Mouse (Mus musculus) midbrain, embryonic 11.5 days (tissue): ENCODE results near the gene Zfp365. TPM values are rescaled to one million over a fixed set of nuclear protein-coding genes. Genes with fewer than 3 reads are reported as not detected.

Experiments used
- ATAC-seq: fragments of 200-750 bp; cut with Nextera tagmentation; 2 replicates; pipeline ENCODE4 v1.8.0; 2017; ENCODE audit warnings: moderate TSS enrichment, moderate library complexity; ENCODE audit not compliant: low FRiP score
- DNase-seq: peaks from one replicate; pipeline ENCODE4 v3.0.0; 2015; ENCODE audit warnings: low spot score; ENCODE audit errors: missing footprints
- H3K27ac ChIP-seq: fragments of 300-500 bp; sonication (generic); 2 replicates; pipeline ENCODE4 v1.5.1; 2014; ENCODE audit warnings: low read depth, low read length
- H3K27me3 ChIP-seq: fragments of 300-500 bp; sonication (generic); 2 replicates; pipeline ENCODE4 v1.6.1; 2014; ENCODE audit warnings: mild to moderate bottlenecking, low read length, moderate library complexity, mixed read lengths; ENCODE audit not compliant: control insufficient read depth, insufficient read depth
- H3K36me3 ChIP-seq: fragments of 300-500 bp; sonication (generic); 2 replicates; pipeline ENCODE4 v1.6.1; 2014; ENCODE audit warnings: mild to moderate bottlenecking, low read length, moderate library complexity, mixed read lengths; ENCODE audit not compliant: control insufficient read depth, insufficient read depth
- H3K4me1 ChIP-seq: fragments of 300-500 bp; sonication (generic); 2 replicates; pipeline ENCODE4 v1.6.1; 2014; ENCODE audit warnings: low read length; ENCODE audit not compliant: control insufficient read depth, insufficient read depth
- H3K4me2 ChIP-seq: fragments of 300-500 bp; sonication (generic); 2 replicates; pipeline ENCODE4 v1.6.1; 2014; ENCODE audit warnings: mild to moderate bottlenecking, moderate library complexity
- H3K4me3 ChIP-seq: fragments of 300-500 bp; sonication (generic); 2 replicates; pipeline ENCODE4 v1.5.1; 2014; ENCODE audit warnings: low read depth, low read length
- H3K9ac ChIP-seq: fragments of 300-500 bp; sonication (generic); 2 replicates; pipeline ENCODE4 v1.6.1; 2014; ENCODE audit warnings: low read length
- H3K9me3 ChIP-seq: fragments of 300-500 bp; sonication (generic); 2 replicates; pipeline ENCODE4 v1.6.1; 2016; ENCODE audit warnings: low read length; ENCODE audit not compliant: control insufficient read depth
- WGBS: fragments of 180-500 bp; shearing (Covaris S2); extraction: QIAGEN DNeasy Blood & Tissue Kit; methylation state at CpG from one replicate; pipeline ENCODE4 v1.1.7; 2014; 5-methylcytosine and 5-hydroxymethylcytosine counted together
- polyA plus RNA-seq: library from polyadenylated mRNA; unstranded; fragments of >200 nt; fragmentation: Nextera tagmentation; extraction: Ambion mirVana; gene quantifications from 2 replicates; pipeline ENCODE4 v1.2.1, GENCODE M21; 2014

The Zfp365 gene
- polyA plus RNA-seq, 1 experiment from 2014 or later: 1.8 TPM

DNA sequence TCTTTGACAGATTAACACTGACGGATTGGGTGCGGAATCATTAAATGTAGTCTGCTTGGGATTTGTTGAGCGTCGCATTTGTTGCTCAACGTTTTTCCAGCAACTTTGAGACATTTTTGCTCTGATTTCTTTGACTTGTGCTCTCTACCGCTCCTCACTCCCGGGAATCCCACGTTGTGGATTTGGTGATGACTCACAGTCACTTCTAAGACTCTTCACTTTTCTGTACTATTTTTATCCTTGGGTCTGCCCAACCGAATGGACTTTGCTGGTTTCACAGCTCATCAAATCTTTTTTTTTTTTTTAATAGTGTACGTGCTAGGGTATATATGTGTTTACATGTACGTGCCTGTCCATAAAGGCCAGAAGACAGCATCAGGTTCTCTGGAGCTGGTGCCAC, 20.3 kb upstream of the Zfp365 start:
- no peak overlapping the region for H3K4me2 ChIP-seq
- ATAC-seq (no peak), DNase-seq (no peak)
- H3K4me3 ChIP-seq: no peak overlapping the region
- H3K36me3 ChIP-seq: no peaks in the 10 kb centered on the region
- H3K27ac ChIP-seq: no peak overlapping the region
- no peaks in the 10 kb centered on the region for H3K27me3 ChIP-seq
- H3K4me1 ChIP-seq: no peaks in the 10 kb centered on the region
- 90% methylated on average over 11 of the region's 11 CpGs for WGBS
- H3K9ac ChIP-seq: no peak overlapping the region
- H3K9me3 ChIP-seq: no peaks in the 10 kb centered on the region

DNA sequence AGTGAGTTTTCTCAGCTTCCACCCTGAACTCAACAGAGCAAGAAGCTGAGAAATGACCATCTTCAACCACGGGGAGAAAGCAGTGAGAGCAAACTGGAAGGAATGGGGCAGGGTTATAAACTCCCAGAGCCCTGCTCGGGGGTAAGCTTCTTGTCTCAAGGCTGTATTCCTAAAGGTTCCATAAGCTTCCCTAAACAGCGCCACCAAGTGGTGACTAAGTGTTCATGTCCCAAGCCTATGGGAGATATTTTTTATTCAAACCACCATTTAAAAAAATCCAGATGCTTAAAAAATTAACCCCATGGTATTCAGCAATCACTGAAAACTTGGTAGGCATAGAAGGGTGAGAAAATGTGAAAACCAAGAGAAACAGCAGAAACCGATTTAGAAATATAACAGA, 18.9 kb upstream of the Zfp365 start:
- no peak for DNase-seq
- H3K27me3 ChIP-seq: no peaks in the 10 kb centered on the region

DNA sequence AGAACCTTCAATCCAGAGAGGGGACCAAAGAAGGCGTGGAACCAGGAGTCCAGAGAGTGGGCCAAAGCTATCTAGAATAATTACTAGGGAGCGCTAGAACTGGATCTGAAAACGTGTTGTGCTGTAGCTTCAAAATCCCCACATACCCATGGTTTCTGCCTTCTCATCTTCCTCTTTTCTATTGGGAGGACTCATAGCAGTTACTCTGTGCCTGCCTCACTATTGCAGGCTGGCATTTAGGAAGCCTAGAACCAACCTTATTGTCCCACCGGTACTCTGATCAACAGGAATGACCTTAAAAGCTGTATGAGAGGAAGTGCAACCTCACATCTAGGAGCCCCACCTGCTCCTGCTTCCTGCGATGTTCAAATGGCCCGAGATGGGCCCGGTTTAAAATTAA, 16.1 kb upstream of the Zfp365 start:
- Histone ChIP-seq H3K4me2 (no peak overlapping the region), H3K27me3 (no peaks in the 10 kb centered on the region), H3K9ac (no peak overlapping the region), H3K9me3 (0 out of 2 replicates have a peak, but pooled peaks cover 2% of the 10 kb centered on the region), H3K4me1 (no peaks in the 10 kb centered on the region), H3K36me3 (no peaks in the 10 kb centered on the region), H3K27ac (no peak overlapping the region), H3K4me3 (no peak overlapping the region)
- DNase-seq (no peak), ATAC-seq (no peak)
- WGBS: 91% methylated on average over 7 of the region's 7 CpGs

More for the DNA sequence above, 18.9 kb upstream of the Zfp365 start:
- Histone ChIP-seq H3K4me1 (no peaks in the 10 kb centered on the region), H3K9me3 (no peaks in the 10 kb centered on the region), H3K9ac (no peak overlapping the region), H3K36me3 (no peaks in the 10 kb centered on the region), H3K27ac (no peak overlapping the region), H3K4me3 (no peak overlapping the region), H3K4me2 (no peak overlapping the region)
- no peak for ATAC-seq
- WGBS: 78% methylated on average over 4 of the region's 4 CpGs

DNA sequence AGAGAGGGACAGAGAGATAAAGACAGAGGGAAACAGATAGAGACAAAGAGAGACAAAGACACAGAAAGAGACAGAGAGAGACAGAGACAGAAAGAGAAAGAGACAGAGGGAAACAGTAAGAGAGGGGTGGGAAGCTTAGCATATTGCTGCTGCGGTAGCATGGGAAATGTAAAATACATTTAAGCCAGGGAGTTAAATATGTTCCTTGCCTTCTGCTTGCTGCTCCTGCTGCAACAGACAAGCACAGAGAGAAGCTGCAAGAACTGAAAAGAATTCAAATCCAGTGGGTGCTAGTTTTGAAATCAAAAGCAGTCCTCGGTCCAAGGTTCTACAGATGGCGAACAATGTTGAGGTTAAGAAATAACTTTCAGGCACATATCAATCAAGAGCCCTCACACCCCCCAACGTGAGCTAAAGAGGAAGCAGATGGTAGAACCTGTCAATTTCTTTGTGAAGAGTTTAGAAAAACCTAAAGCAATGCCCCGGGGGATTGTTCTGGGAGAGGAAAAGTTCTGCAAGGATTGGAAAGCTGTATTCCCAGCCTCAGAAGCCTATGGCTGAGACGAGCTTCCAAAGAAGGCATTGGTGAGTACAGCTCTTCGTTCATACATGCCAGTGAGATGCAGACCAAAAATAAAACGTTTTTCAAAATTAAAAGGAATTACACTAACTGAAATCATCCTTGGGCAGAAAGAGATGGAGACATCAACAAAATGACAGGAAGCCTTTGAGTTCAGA, 15.4 kb upstream of the Zfp365 start:
- Histone ChIP-seq H3K4me2 (no peak overlapping the region), H3K36me3 (no peaks in the 10 kb centered on the region), H3K4me3 (no peak overlapping the region), H3K4me1 (no peaks in the 10 kb centered on the region), H3K9ac (no peak overlapping the region), H3K9me3 (0 out of 2 replicates have a peak, but pooled peaks cover 2% of the 10 kb centered on the region), H3K27ac (no peak overlapping the region), H3K27me3 (no peaks in the 10 kb centered on the region)
- ATAC-seq: no peak
- no peak for DNase-seq
- 79% methylated on average over 8 of the region's 8 CpGs for WGBS

DNA sequence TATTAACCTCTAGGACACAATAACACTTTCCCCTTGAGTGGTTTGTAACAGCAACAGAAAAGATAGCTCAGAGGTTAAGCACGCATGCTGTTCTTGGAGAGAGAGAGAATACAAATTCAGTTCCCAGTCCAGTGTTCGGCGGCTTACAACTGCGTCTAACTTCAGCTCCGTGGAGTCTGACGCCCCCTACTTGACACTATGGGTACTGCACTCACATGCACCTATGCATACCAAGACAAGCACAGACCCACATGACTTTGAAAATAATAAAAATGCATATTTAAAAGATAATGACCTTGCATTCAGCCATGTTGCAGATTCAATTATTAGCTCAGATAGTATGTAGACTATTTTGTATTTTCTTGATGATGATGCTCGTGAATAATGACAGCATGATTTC, 11.6 kb upstream of the Zfp365 start:
- no peak overlapping the region for H3K27ac ChIP-seq
- WGBS: 46% methylated on average over 7 of the region's 7 CpGs
- H3K4me1 ChIP-seq: no peaks in the 10 kb centered on the region
- 0 out of 2 replicates have a peak, but pooled peaks cover 2% of the 10 kb centered on the region for H3K9me3 ChIP-seq
- no peak overlapping the region for H3K9ac ChIP-seq
- H3K4me3 ChIP-seq: no peak overlapping the region
- H3K36me3 ChIP-seq: no peaks in the 10 kb centered on the region
- DNase-seq (no peak), ATAC-seq (no peak)
- H3K4me2 ChIP-seq: no peak overlapping the region
- H3K27me3 ChIP-seq: no peaks in the 10 kb centered on the region

DNA sequence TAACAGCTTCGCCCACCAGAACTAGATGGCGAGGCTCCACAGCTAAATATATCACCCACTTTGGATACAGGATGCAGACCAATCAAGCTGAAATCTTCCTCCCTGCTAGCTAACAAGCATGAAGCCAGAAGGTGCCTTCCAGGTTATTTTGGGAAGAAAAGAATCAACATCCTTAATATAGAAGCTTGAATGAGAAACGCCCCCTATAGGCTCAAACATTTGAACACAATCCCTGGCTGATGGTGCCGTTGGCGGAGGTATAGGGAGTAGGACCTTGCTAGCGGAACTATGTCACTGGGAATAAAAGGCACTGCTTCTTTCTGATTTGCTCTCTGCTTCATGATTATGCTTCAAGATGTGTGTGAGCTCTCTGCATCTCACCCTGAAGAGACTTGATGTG, 9.3 kb upstream of the Zfp365 start:
- Histone ChIP-seq H3K4me1 (no peaks in the 10 kb centered on the region), H3K4me2 (no peak overlapping the region), H3K27me3 (no peaks in the 10 kb centered on the region), H3K27ac (no peak overlapping the region), H3K9ac (no peak overlapping the region), H3K36me3 (no peaks in the 10 kb centered on the region), H3K9me3 (0 out of 2 replicates have a peak, but pooled peaks cover 2% of the 10 kb centered on the region), H3K4me3 (no peak overlapping the region)
- WGBS: 88% methylated on average over 6 of the region's 6 CpGs
- no peak for ATAC-seq
- DNase-seq: no peak

DNA sequence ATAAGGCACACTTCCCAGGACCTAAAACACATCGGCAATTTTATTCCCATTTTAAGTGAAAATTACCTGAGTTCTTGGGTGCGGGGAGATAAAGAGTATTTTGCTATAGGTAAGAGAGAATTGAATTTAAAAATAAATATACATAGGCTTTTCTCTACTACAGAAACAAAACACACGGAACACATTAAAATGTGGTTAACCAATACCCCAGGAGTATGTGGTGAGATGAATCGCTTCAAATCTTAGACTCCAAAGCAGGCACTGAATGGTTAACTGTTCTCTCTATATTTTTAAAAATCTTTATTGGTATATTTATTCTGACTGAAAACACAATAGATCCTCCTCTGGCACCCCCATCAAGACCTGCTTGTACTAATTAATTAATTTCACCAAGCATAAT, 7.2 kb upstream of the Zfp365 start:
- no peaks in the 10 kb centered on the region for H3K27me3 ChIP-seq
- DNase-seq (no peak), ATAC-seq (no peak)
- H3K4me3 ChIP-seq: no peak overlapping the region
- H3K4me2 ChIP-seq: no peak overlapping the region
- 94% methylated on average over 4 of the region's 4 CpGs for WGBS
- no peak overlapping the region for H3K27ac ChIP-seq
- H3K9ac ChIP-seq: no peak overlapping the region
- 0 out of 2 replicates have a peak, but pooled peaks cover 2% of the 10 kb centered on the region for H3K9me3 ChIP-seq
- H3K36me3 ChIP-seq: no peaks in the 10 kb centered on the region
- no peaks in the 10 kb centered on the region for H3K4me1 ChIP-seq

DNA sequence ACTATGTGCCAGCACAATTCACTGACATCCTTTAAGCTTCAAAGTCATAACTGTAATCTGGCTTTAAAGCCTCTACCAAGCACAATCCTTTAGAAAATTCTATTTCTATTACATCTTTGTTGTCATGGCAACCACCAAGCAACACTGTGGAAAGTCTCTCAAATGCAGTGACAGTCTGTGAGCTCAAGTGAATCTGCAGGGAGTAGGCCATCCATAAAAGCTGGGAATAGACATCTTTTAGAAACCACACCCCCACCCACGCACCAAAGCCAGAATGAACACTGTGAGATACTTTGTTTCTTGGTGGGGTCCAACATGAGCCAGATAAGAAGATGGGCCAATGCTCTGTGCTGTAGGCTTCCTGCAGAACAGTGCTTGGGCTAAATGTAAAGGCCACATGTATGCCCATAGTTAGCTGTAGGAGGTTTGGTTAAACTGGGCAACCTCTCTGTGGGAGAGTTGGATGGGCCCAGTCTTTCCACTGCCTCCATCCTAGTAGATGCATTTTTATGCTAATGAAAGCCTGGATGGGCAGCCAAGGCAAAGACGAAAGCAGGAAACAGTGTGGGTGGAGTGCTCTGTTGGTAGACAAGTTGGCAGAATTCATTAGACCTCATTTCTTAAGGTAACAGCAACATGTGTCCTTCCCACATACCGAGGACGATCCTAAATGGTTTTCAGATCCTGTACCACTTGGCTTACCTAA, 5.9 kb upstream of the Zfp365 start:
- WGBS: 80% methylated on average over 4 of the region's 4 CpGs
- Histone ChIP-seq H3K27me3 (peaks cover 4% of the 10 kb centered on the region; the same call in 1 of the 2 replicates), H3K36me3 (no peaks in the 10 kb centered on the region), H3K4me1 (no peaks in the 10 kb centered on the region), H3K27ac (no peak overlapping the region), H3K4me2 (no peak overlapping the region), H3K4me3 (no peak overlapping the region), H3K9me3 (no peaks in the 10 kb centered on the region), H3K9ac (no peak overlapping the region)
- ATAC-seq: no peak
- no peak for DNase-seq

DNA sequence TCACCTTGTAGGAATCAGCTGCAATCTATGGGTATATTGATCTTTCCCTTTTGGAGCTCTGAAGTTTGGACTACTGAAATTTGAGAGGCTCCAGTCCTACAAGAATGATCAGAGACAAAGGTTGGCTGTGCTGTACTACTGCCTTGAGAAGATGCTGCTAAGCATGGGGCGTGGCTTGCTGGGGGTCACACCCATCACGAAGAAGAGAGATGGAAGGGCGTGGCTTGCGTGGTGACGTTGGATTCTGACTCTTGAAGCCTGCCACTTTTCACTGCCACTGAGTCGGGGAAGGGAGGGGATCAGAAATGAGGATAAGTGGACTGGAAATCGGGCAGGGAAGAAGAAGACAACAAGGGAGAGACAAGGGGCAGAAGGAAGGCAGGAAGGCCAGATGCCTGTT, 4.9 kb upstream of the Zfp365 start:
- no peak overlapping the region for H3K27ac ChIP-seq
- no peaks in the 10 kb centered on the region for H3K36me3 ChIP-seq
- H3K4me2 ChIP-seq: no peak overlapping the region
- no peaks in the 10 kb centered on the region for H3K4me1 ChIP-seq
- no peaks in the 10 kb centered on the region for H3K9me3 ChIP-seq
- no peak overlapping the region for H3K4me3 ChIP-seq
- no peak overlapping the region for H3K9ac ChIP-seq
- H3K27me3 ChIP-seq: peaks cover 4% of the 10 kb centered on the region; the same call in 1 of the 2 replicates
- WGBS: 64% methylated on average over 7 of the region's 7 CpGs
- ATAC-seq: no peak
- DNase-seq: no peak
